Mouse (Mus musculus): ENCODE measurements around the gene Apoc3. TPM values are rescaled to one million over a fixed set of nuclear protein-coding genes. Genes with fewer than 3 reads are reported as not detected.

The Apoc3 gene
- total RNA-seq, 2 experiments from 2014 or later: not detected

DNA sequence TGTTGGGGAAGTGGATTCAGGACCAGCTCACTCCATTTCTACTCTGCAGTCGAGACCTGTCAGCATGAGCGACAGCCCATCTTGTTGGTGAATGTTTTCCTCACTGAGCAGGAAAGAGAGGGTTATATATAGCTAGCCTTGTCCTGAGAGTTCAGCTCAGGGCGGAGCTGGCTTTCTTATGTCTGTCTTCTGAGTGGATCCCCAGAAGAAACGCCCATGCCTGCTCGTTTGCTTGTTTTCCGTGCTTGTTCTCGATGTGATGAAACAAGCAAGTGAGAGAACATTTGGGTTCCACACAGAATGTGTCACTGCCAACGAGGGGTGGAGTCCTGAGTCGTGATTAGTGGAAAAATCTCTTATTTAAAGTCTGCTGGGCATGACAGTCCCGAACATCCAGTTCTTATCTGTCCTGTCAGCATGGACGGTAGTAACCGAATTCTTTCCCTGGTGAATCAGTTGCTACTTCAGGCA is 38.7 kb downstream of the Apoc3 start:
- no peak for ATAC-seq (ENCODE audit: poor library complexity, severe bottlenecking)

DNA sequence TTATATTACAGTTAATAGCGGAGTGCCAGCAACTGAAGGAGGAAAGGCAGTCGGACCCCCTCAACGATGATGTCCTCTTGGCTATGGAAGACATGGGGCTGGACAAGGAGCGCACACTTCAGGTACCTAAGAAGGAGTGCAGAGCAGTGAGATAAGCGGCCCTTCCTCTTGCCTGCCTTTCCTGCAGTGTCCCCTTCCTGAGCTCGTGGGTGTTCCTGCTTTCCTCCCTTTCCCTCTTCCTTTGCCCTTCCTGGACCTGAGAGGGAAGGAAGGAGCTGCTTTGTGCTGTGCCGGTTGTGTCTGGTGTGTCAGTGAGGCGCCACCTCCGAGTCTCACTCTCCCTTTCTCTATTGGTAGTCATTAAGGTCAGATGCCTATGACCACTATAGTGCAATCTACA is 40.6 kb downstream of the Apoc3 start:
- no peak for ATAC-seq (ENCODE audit: poor library complexity, severe bottlenecking)

DNA sequence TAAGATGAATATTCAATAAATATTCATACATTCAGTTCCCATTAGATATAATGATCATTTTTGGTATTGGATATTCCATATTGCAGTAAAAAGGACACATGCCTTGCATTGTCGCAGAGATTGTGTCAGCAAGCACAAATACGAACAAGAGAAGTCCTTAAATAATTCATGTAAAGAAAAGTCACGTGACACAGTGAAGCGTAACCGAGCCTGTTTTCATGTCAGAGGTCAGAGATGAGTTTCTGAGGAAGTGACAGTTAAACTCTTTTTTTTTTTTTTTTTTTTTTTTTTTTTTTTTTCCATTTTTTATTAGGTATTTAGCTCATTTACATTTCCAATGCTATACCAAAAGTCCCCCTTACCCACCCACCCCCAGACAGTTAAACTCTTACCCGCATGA is 42.8 kb downstream of the Apoc3 start:
- no peak for ATAC-seq (ENCODE audit: poor library complexity, severe bottlenecking)

DNA sequence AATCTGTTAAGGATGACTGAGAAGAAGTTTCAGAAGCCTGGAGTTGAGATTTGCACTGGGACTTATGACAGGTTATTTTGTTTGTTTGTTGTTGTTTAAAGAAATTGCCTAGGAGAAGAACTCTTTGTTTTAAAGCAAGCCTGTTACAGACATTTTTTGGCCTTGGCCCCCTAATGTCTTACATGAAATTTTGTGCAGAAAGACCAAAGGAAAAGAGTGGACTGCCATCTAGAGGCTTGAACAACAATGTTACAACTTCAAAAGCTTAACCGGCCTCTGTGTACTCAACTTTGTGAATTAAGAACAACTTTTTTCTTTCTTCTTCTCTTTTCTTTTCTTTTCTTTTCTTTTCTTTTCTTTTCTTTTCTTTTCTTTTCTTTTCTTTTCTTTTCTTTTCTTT is 43.8 kb downstream of the Apoc3 start:
- no peak for ATAC-seq (ENCODE audit: poor library complexity, severe bottlenecking)

DNA sequence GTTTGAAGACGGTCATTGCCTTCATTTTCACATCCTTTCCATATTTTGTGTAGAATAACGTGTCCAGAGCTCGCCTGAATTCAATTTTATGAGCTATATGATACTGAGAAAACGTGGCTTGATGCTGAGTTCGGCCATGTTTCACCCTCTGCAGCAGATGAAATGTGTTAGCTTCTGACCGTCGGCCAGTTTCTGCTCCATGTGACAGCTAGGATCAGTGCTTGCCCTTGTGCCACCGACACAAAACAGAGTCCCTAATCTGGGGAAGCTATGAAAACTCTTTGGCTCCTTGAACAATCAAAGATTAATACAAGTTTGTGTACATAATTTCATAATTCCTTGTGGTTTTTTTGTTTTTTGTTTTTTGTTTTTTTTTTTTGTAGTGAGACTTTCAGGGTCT is 44.2 kb downstream of the Apoc3 start:
- no peak for ATAC-seq (ENCODE audit: poor library complexity, severe bottlenecking)

DNA sequence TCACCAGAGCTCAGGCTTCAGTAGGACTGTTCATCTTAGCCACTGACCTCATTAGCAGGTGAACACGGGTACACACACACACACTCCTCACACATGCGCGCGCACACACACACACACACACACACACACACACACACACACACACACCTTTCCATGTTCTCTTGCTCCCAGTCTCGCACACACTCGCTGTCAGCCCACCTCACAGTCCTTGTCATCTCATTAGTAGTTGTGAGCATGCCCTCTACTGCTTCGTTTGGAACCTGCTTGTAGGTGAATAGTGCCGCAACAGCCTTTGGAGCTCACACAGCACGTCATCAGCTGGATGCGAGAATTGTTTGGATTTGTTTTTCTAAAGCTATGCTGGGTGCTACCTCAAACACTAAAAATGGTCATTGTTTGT is 46.1 kb downstream of the Apoc3 start:
- ATAC-seq (ENCODE audit: poor library complexity, severe bottlenecking): no peak

DNA sequence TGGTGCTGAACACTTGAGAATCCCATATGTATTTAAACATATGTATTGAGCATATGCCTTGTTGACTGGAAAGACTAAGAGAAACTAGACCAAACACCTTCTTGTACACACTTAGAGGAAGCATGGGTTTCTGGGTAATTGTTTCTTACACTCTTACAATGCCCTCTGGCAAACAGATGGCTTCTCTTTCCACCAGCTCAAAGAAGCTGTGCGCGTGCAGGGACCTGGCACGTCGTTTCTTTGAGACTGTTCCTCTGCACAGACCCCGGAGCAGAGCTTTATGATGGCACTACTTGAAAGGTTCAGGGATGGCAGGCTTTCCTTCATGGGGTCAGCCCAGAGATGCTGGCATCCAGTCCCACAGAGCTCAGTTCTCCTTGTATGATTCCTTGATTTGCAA is 46.5 kb downstream of the Apoc3 start:
- no peak for ATAC-seq (ENCODE audit: poor library complexity, severe bottlenecking)

DNA sequence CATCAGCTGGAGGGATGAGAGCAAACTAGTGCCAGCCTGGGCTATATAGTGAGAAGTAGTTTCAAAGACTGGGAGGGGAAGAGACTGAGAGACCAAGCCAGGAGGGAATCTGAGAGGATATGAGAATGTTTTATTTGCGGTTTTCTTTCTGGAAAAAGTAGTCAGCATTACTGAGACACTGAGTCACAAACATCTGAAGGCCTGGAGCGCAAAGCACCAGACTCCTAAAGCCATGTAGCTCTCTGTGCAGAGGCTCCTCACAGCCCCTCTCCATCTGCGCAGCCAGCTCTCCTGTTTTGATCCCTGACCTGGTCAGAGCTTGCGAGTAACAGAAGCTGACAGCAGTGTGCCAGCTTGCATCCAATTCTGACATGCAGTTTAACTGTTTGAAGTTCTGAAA is 47.1 kb downstream of the Apoc3 start:
- no peak for ATAC-seq (ENCODE audit: poor library complexity, severe bottlenecking)

DNA sequence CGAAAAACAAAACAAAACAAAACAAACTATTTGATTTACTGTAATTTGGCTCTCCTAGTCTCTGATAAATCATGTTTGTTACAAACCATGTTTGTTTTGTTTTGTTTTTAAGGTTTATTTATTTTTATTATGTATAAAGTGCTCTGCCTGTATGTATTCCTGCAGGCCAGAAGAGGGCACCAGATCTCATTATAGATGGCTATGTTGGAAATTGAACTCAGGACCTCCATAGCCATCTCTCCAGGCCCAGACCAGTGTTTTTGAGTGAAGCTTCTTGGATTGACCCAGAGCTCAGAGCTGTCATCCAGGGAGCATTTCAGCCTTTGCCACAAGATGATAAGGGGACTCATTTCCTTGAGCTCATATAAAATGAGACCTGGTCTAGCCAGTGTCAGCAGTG is 49.0 kb downstream of the Apoc3 start:
- no peak for ATAC-seq (ENCODE audit: poor library complexity, severe bottlenecking)

DNA sequence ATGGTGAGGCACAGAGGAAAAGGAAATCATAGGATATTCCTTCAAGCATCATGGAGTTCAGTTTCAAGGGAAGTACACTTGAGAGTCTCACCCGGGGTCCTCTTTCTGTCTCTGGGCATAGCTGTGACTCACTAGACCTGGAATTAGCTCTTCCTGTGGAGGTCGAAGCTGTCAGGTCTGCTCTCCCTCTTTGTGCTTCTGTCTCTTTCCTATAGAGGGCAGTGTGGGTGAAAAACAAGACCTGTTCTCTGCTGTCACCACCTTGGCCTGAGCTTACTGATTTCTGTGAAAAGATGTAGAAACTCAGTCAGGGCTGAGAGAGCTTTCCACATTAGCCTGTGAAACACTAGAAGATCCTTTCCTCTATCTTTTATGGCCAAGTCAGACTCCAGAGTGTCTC is 50.2 kb downstream of the Apoc3 start:
- ATAC-seq (ENCODE audit: poor library complexity, severe bottlenecking): peak; percentile 57; the same call in 1 of the 2 replicates

DNA sequence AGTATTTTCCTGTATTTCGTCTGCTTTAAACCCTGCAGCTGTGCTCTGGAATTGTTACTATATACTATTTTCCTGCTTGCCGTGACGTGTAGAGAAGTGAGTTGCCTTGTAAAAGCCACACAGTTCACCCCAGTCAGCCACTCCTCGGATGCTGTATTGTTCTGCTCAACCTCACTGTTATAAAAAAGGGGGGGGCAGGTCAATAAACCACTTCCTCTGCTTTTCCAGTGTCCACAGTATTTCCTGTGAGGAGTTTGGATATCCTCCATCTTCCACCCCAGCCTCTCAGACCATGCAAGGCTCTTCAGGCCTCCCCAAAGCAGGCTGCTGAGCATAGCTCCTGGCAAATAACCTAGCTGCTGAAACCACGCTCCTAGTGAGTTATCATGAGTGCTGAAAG is 50.9 kb downstream of the Apoc3 start:
- no peak for ATAC-seq (ENCODE audit: poor library complexity, severe bottlenecking)

Other genes with a start within 250 kb of the Apoc3 start
- 28.6 and 44.4 TPM in 2 replicates for gene Pafah1b2, start 222.9 kb downstream of the Apoc3 start, total RNA-seq (2015)
- 53.0 and 73.9 TPM in 2 replicates for gene Pafah1b2, start 222.9 kb downstream of the Apoc3 start, total RNA-seq (2017)
- gene Sik3, start 222.8 kb downstream of the Apoc3 start, total RNA-seq (2015): 32.9 and 34.5 TPM in 2 replicates
- 17.5 and 24.0 TPM in 2 replicates for gene Sik3, start 222.8 kb downstream of the Apoc3 start, total RNA-seq (2017)
- not detected in 2 replicates for gene Apoa1, start 7.1 kb downstream of the Apoc3 start, total RNA-seq (2015)
- not detected in 2 replicates for gene Apoa1, start 7.1 kb downstream of the Apoc3 start, total RNA-seq (2017)
- not detected in 2 replicates for gene Apoa4, start 5.1 kb upstream of the Apoc3 start, total RNA-seq (2015)
- gene Apoa4, start 5.1 kb upstream of the Apoc3 start, total RNA-seq (2017): not detected in 2 replicates
- gene Apoa5, start 33.0 kb upstream of the Apoc3 start, total RNA-seq (2015): not detected in 2 replicates
- 0.11 TPM in 1 of 2 replicates, not detected in the other for gene Apoa5, start 33.0 kb upstream of the Apoc3 start, total RNA-seq (2017)
- 23.5 and 23.8 TPM in 2 replicates for gene Zpr1, start 37.4 kb upstream of the Apoc3 start, total RNA-seq (2015)
- 26.3 and 28.8 TPM in 2 replicates for gene Zpr1, start 37.4 kb upstream of the Apoc3 start, total RNA-seq (2017)
- gene Bud13, start 47.4 kb upstream of the Apoc3 start, total RNA-seq (2015): 10.5 and 12.3 TPM in 2 replicates
- gene Bud13, start 47.4 kb upstream of the Apoc3 start, total RNA-seq (2017): 12.2 and 14.1 TPM in 2 replicates
- not detected in 2 replicates for gene 4931429L15Rik, start 84.3 kb upstream of the Apoc3 start, total RNA-seq (2015)
- not detected in 2 replicates for gene 4931429L15Rik, start 84.3 kb upstream of the Apoc3 start, total RNA-seq (2017)